Mouse (Mus musculus): ENCODE measurements at regions not wholly inside any gene's neighbourhood (a gene's known extent, or its start where the extent isn't known, plus 50 kb on each side); places are given as distances from the start of the nearest gene placed in this dataset.

- Histone ChIP-seq H3K9me3 (replicated peaks) (no peaks in the 10 kb centered on the region), H3K9ac (no peak overlapping the region), H3K36me3 (no peaks in the 10 kb centered on the region), H3K27me3 (no peaks in the 10 kb centered on the region), H3K4me3 (no peak overlapping the region), H3K4me1 (replicated peaks) (peaks cover 3% of the 10 kb centered on the region; the same call in 1 of the 2 replicates), H3K27ac (no peak overlapping the region), H3K4me2 (no peak overlapping the region)
- WGBS: 57% methylated on average over 6 of the region's 6 CpGs
- no peak for ATAC-seq (replicated peaks; ENCODE audit: insufficient number of reproducible peaks, insufficient read depth, low FRiP score, low read depth)
Observed at GRCm38 (mm10) chr12:65496613-65497012, 271.3 kb downstream of the Wdr20rt start.

DNA sequence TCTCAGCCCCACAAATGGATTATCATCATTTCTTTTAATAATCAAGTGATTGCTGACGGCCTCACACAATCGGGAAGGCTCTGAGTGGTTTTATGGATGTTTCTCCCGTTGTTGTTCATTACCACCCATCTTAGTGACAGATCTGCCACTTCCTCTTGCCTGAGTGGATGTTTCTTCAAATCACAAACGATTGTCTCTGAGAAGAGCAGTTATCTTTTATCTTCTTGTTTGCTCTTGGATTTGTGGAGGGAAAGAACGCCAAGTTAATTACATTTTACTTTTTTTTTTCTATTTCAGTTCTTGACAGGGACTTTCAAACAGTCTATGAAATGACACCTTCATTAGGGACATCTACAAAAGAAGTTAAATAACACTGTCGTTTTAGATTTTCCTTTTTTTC lies 272.3 kb downstream of the Wdr20rt start:
- Histone ChIP-seq H3K27ac (no peak overlapping the region), H3K36me3 (no peaks in the 10 kb centered on the region)
- no peak for ATAC-seq (replicated peaks; ENCODE audit: insufficient number of reproducible peaks, insufficient read depth, low FRiP score, low read depth)

DNA sequence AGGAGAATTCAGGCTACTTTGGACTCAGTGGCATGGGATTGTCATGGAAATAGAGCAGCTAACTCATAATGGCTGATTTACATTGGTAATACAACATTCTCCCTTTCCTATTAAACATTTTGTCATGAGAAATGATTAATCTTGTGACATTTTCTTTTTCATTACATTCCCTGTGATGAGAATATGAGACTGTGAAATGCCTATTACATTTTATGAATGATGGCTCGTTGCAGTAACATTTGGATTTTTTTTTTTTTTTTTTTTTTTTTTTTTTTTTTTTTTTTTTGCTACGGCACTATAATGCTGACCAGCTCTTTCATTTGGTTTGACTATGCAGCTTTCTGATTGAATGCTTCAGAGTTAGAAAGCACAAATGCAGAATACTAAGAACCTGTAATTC lies 276.1 kb downstream of the Wdr20rt start:
- Histone ChIP-seq H3K9me3 (replicated peaks) (no peaks in the 10 kb centered on the region), H3K4me3 (no peak overlapping the region), H3K4me1 (replicated peaks) (peaks cover 3% of the 10 kb centered on the region; the same call in 1 of the 2 replicates), H3K36me3 (no peaks in the 10 kb centered on the region), H3K4me2 (no peak overlapping the region), H3K27me3 (no peaks in the 10 kb centered on the region), H3K9ac (no peak overlapping the region), H3K27ac (no peak overlapping the region)
- 60% methylated on average over 2 of the region's 2 CpGs for WGBS
- ATAC-seq (replicated peaks; ENCODE audit: insufficient number of reproducible peaks, insufficient read depth, low FRiP score, low read depth): no peak

More for the DNA sequence above, 272.3 kb downstream of the Wdr20rt start:
- no peaks in the 10 kb centered on the region for H3K9me3 ChIP-seq (replicated peaks)
- no peaks in the 10 kb centered on the region for H3K27me3 ChIP-seq
- H3K4me3 ChIP-seq: no peak overlapping the region
- H3K4me2 ChIP-seq: no peak overlapping the region
- WGBS: 65% methylated on average over 6 of the region's 6 CpGs
- no peak overlapping the region for H3K9ac ChIP-seq
- peaks cover 3% of the 10 kb centered on the region; the same call in 1 of the 2 replicates for H3K4me1 ChIP-seq (replicated peaks)

DNA sequence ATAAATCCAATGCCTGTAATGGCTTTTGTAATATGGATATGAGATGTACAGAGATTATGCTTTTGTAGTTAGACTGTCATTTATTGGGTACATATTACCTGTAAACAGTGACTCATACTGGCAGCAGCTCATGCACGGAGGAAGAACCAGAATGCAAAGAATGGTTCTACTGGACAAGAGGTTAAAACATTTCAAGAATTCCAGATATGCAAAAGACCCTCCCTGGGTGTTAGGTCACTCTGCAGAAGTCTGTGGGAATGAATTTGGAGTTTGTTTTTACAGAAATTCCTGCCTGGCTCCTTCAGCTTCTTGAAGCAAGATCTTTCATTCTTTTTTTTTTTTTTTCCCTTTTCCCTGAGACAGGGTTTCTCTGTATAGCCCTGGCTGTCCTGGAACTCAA lies 276.7 kb downstream of the Wdr20rt start:
- H3K4me3 ChIP-seq: no peak overlapping the region
- WGBS: 8% methylated on average over 1 of the region's 1 CpGs
- no peak overlapping the region for H3K4me2 ChIP-seq
- H3K36me3 ChIP-seq: no peaks in the 10 kb centered on the region
- peaks cover 3% of the 10 kb centered on the region; the same call in 1 of the 2 replicates for H3K4me1 ChIP-seq (replicated peaks)
- no peak overlapping the region for H3K27ac ChIP-seq
- no peak overlapping the region for H3K9ac ChIP-seq
- no peaks in the 10 kb centered on the region for H3K27me3 ChIP-seq
- no peaks in the 10 kb centered on the region for H3K9me3 ChIP-seq (replicated peaks)
- ATAC-seq (replicated peaks; ENCODE audit: insufficient number of reproducible peaks, insufficient read depth, low FRiP score, low read depth): no peak

GRCm38 (mm10) chr12:65513070-65513469 lies 287.8 kb downstream of the Wdr20rt start:
- no peak overlapping the region for H3K4me2 ChIP-seq
- H3K27me3 ChIP-seq: no peaks in the 10 kb centered on the region
- no peak overlapping the region for H3K27ac ChIP-seq
- H3K36me3 ChIP-seq: no peaks in the 10 kb centered on the region
- H3K9me3 ChIP-seq (replicated peaks): no peaks in the 10 kb centered on the region
- ATAC-seq (replicated peaks; ENCODE audit: insufficient number of reproducible peaks, insufficient read depth, low FRiP score, low read depth): no peak
- H3K4me1 ChIP-seq (replicated peaks): no peaks in the 10 kb centered on the region
- no peak overlapping the region for H3K9ac ChIP-seq
- no peak overlapping the region for H3K4me3 ChIP-seq
- WGBS: 63% methylated on average over 1 of the region's 1 CpGs

DNA sequence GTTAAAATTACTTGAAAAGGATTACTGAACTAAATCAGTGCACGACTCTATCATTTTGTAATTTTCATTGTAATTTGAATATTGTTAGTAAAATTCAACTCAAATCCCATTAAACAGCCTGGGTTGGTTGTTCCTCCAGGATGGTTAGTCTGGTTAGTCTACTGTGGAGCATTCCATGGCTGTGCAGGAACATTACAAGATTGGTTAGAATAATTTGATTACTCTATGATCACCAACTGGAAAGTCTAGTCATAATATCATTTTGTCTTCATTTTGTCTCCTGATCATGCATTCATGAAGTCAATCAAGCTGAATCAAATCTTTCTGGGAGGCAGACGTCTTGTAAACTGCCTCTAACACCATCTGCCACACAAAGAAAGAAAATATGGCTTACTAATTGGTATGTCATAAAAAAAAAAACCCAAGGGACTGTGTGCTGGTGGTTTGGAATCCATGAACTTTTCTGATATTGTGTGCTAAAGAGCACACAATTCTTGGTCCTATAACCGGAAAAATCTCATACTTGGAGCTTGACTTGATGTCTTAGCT lies 308.9 kb downstream of the Wdr20rt start:
- Histone ChIP-seq H3K9me3 (replicated peaks) (no peaks in the 10 kb centered on the region), H3K27me3 (no peaks in the 10 kb centered on the region), H3K4me1 (replicated peaks) (no peaks in the 10 kb centered on the region), H3K4me3 (no peak overlapping the region), H3K36me3 (no peaks in the 10 kb centered on the region), H3K9ac (no peak overlapping the region), H3K27ac (no peak overlapping the region), H3K4me2 (no peak overlapping the region)
- 61% methylated on average over 3 of the region's 3 CpGs for WGBS
- no peak for ATAC-seq (replicated peaks; ENCODE audit: insufficient number of reproducible peaks, insufficient read depth, low FRiP score, low read depth)

GRCm38 (mm10) chr12:65548301-65548700 lies 323.0 kb downstream of the Wdr20rt start:
- Histone ChIP-seq H3K4me2 (no peak overlapping the region), H3K27me3 (no peaks in the 10 kb centered on the region), H3K36me3 (no peaks in the 10 kb centered on the region), H3K9me3 (replicated peaks) (no peaks in the 10 kb centered on the region), H3K27ac (no peak overlapping the region), H3K9ac (no peak overlapping the region), H3K4me3 (no peak overlapping the region), H3K4me1 (replicated peaks) (no peaks in the 10 kb centered on the region)
- no peak for ATAC-seq (replicated peaks; ENCODE audit: insufficient number of reproducible peaks, insufficient read depth, low FRiP score, low read depth)
- WGBS: 89% methylated on average over 4 of the region's 4 CpGs

- H3K36me3 ChIP-seq: no peaks in the 10 kb centered on the region
- 82% methylated on average over 3 of the region's 3 CpGs for whole genome bisulfite sequencing
- ATAC-seq (replicated peaks; ENCODE audit: insufficient number of reproducible peaks, insufficient read depth, low FRiP score, low read depth): no peak
- no peak overlapping the region for H3K9ac ChIP-seq
- H3K9me3 ChIP-seq (replicated peaks): no peaks in the 10 kb centered on the region
- no peak overlapping the region for H3K27ac ChIP-seq
- H3K4me1 ChIP-seq (replicated peaks): no peaks in the 10 kb centered on the region
- H3K4me3 ChIP-seq: no peak overlapping the region
- H3K4me2 ChIP-seq: no peak overlapping the region
- no peaks in the 10 kb centered on the region for H3K27me3 ChIP-seq
Observed at GRCm38 (mm10) chr12:65552230-65552629, 326.9 kb downstream of the Wdr20rt start.

GRCm38 (mm10) chr12:65559036-65559435 lies 333.7 kb downstream of the Wdr20rt start:
- no peaks in the 10 kb centered on the region for H3K4me1 ChIP-seq (replicated peaks)
- no peak overlapping the region for H3K9ac ChIP-seq
- H3K27me3 ChIP-seq: no peaks in the 10 kb centered on the region
- ATAC-seq (replicated peaks; ENCODE audit: insufficient number of reproducible peaks, insufficient read depth, low FRiP score, low read depth): no peak
- no peak overlapping the region for H3K4me3 ChIP-seq
- no peak overlapping the region for H3K4me2 ChIP-seq
- H3K36me3 ChIP-seq: no peaks in the 10 kb centered on the region
- H3K27ac ChIP-seq: no peak overlapping the region
- H3K9me3 ChIP-seq (replicated peaks): no peaks in the 10 kb centered on the region
- WGBS: 55% methylated on average over 6 of the region's 6 CpGs

GRCm38 (mm10) chr12:65559809-65560208 lies 334.5 kb downstream of the Wdr20rt start:
- no peaks in the 10 kb centered on the region for H3K36me3 ChIP-seq

DNA sequence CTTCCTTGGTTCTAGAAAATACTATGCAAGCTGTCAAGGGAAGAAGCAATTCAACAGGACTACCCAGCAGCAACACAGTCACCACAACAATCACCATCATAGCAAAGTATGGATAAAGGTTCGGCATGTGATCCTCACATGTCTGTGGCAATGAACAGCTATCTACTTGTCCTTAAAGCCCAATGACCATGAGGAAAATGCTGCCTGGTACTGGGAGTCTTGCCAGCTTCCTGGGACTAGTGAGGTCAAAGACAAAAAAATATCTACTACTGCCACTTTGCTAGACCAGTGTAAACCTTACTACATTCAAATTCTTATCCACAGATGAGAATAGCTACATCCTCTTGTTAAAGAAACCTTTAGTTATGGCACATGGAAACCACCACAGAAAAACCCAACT lies 346.3 kb downstream of the Wdr20rt start:
- no peak for ATAC-seq (replicated peaks; ENCODE audit: insufficient number of reproducible peaks, insufficient read depth, low FRiP score, low read depth)
- 85% methylated on average over 1 of the region's 1 CpGs for whole genome bisulfite sequencing
- Histone ChIP-seq H3K4me1 (replicated peaks) (no peaks in the 10 kb centered on the region), H3K27ac (no peak overlapping the region), H3K4me3 (no peak overlapping the region), H3K9ac (no peak overlapping the region), H3K4me2 (no peak overlapping the region), H3K9me3 (replicated peaks) (no peaks in the 10 kb centered on the region), H3K36me3 (no peaks in the 10 kb centered on the region), H3K27me3 (no peaks in the 10 kb centered on the region)

More at GRCm38 (mm10) chr12:65559809-65560208, 334.5 kb downstream of the Wdr20rt start:
- Histone ChIP-seq H3K4me1 (replicated peaks) (no peaks in the 10 kb centered on the region), H3K9ac (no peak overlapping the region), H3K9me3 (replicated peaks) (no peaks in the 10 kb centered on the region), H3K27me3 (no peaks in the 10 kb centered on the region), H3K27ac (no peak overlapping the region), H3K4me2 (no peak overlapping the region), H3K4me3 (no peak overlapping the region)
- no peak for ATAC-seq (replicated peaks; ENCODE audit: insufficient number of reproducible peaks, insufficient read depth, low FRiP score, low read depth)
- 37% methylated on average over 3 of the region's 3 CpGs for WGBS

DNA sequence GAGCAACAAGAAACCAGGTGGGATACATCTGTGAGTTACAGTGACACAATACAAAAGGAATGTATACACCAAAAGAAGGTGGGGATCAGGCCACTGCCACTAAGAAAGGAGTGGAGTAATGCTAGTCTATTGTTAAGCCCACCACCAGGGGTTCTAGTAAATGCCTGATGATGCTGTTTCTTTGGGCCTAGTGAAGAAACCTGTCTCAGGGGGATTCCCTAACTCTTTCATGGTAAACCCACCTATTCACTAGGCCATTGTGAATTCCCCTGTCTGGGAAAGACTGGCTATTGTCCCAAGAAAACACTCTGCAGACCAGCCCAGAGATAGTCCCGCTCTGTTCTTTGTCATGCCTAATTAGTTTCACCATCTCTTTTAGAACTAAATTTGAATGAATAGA lies 368.2 kb downstream of the Wdr20rt start:
- Histone ChIP-seq H3K9me3 (replicated peaks) (no peaks in the 10 kb centered on the region), H3K4me2 (no peak overlapping the region), H3K27ac (no peak overlapping the region), H3K9ac (no peak overlapping the region), H3K4me1 (replicated peaks) (no peaks in the 10 kb centered on the region), H3K27me3 (no peaks in the 10 kb centered on the region), H3K4me3 (no peak overlapping the region), H3K36me3 (no peaks in the 10 kb centered on the region)
- WGBS: 69% methylated on average over 1 of the region's 1 CpGs
- ATAC-seq (replicated peaks; ENCODE audit: insufficient number of reproducible peaks, insufficient read depth, low FRiP score, low read depth): no peak

All from heart, embryonic 15.5 days (tissue).